Mouse (Mus musculus): ENCODE measurements around the gene Trim50.

The Trim50 gene

GRCm38 (mm10) chr5:135369787-135370654 lies 16.9 kb downstream of the Trim50 start, which contains the start of gene Nsun5:
Gene Nsun5 (plus strand): TSS chr5:135369953.
- DNase-seq, result peak; percentile 96

DNA sequence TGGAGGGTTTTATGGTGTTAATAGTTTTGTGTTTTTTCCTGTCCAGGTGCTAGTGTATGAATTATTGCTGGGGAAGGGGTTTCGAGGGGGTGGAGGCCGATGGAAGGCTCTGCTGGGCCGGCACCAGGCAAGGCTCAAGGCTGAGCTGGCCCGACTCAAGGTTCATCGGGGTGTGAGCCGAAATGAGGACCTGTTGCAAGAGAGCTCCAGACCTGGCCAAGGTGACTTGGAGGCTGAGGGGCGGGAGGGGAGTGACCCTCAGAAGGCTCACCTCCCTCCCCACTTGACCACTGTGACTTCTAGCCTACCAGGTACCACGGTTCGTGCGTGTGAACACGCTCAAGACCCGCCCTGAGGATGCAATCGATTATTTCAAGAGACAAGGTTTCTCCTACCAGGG lies 18.1 kb downstream of the Trim50 start:
- DNase-seq, result no peak

DNA sequence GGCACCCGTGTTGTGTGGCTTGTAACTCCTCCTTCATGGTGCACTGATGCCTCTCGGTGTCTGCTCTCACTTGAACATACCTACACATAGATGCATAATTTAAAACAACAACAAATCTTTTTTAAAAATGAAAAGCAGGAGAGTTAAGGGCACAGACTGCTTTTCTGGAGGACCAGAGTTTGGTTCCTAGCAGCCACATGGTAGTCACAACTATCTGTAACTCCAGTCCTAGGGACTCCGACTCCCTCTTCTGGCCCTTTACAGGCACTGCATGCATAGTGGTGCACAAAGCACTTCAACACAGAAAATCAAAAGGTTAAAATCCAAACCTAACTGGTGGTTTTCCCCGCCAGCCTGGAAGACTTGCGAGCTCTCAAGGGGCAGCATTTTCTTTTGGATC lies 20.5 kb downstream of the Trim50 start:
- DNase-seq, result no peak

- peak in 1 of 2 experiments; percentile 51 for DNase-seq
Measured at GRCm38 (mm10) chr5:135375167-135375566, 22.1 kb downstream of the Trim50 start.

GRCm38 (mm10) chr5:135376341-135376740 lies 23.2 kb downstream of the Trim50 start:
- DNase-seq, result no peak

GRCm38 (mm10) chr5:135380681-135381080 lies 27.6 kb downstream of the Trim50 start:
- DNase-seq, result no peak

DNA sequence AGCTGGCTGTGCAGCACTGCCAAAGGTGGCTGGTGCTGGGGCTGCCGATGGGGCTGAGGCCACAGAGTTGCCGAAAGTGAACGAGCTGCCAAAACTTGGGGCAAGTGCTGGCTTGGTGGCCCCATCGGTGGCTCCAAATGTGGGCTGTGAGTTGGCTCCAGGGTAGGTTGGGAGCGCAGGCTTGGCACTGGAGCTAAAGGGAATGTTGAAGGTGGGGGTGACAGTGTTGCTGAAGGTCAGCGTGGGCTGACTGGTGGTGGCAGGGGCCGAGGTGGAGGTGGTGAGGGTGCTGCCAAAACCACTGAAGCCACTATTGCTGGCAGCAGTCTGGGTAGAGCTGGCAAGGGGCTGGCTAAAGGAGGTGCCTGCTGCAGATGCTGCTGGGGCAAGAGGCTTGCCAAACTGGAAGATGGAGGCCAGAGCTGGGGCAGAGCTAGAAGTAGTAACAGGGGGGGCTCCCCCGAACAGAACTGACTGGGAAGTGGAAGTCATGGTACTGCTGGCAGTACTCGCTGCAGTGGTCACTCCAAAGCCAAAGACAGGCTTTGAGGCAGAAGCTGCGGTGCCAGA lies 28.3 kb downstream of the Trim50 start:
- no peak for DNase-seq

GRCm38 (mm10) chr5:135382746-135383145 lies 29.7 kb downstream of the Trim50 start:
- no peak for DNase-seq

- DNase-seq, result no peak
Measured at GRCm38 (mm10) chr5:135383771-135384170, 30.7 kb downstream of the Trim50 start.

DNA sequence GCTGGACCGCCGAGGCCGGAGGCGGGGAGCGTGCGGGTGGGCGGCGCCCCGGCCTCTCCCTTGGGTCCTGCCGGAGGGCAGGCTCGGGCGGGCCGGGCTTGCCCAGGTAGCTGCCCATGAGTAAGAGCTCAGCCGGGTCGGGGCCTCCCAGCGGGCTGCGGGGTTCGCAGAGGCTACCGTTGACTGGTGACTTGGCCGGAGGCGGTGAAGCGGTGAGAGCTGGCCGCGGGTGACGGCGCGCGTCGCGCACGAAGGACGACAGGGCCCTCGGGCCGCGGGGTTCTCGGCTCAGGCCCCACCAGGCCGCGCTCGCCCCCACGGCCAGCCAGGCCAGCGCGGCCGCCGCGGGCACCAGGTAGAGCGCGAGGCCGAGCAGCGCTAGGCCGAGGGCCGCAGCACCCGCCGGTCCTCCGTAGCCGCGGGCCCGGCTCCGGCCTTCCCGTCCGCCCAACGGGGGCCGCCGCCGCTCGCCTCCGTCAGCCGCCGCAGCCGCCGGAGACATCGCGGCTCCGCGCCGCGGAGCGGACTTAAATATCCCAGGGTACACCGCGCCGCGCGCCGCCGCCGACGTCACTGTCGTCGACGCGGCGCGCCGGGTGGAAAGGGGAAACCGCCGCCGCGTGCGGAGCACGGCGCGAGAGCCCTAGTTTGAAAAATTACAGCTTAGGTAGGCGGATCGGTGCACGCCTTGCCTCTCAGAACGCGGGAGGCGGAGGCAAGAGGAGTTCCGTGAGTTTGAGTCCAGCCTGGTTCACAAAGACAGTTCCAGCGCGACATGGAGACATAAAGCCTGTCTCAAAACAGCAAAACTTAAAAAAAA lies 41.1 kb downstream of the Trim50 start, which contains the start of gene Pom121:
Gene Pom121 (minus strand): TSS at position 543 of the 820 bp plus-strand sequence.
- peak; percentile 82 to 85 for DNase-seq

DNA sequence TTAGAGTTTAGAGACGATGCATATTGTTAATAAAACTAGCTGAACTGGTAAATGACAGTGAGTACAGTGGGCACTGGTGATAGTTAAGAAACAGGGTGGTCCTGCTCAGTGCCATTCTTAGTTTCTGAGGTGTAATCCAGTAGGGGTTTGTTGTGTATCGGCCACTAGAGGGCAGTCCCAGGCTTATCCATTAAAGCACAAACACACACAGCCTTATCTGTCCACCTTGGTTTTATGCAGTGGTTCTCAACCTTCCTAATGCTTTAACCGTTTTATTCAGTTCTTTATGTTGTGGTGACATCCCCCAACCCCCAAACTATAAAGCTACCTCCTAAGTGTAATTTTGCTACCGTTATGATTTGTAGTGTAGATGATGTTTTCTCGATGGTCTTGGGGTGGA lies 42.7 kb downstream of the Trim50 start:
- DNase-seq, result peak in 1 of 2 experiments; percentile 33

DNA sequence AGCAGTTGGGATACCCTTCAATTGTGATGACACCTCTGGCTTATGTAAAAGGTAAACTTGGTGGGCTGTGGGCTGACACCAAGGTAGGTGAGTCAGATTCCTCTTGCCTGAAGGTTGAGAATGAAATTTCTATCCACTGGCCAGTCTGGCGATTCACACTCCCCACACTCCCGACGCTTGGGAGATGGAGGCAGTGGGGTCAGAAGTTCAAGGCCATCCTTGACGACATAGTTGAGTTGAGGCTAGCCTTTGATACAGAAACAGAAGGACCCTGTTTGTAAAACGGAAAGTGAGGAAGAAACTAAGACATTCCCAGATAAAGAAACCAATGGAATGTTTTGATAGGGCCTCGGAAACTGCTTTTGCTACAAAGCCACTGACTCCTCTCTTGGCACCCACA lies 46.3 kb downstream of the Trim50 start:
- DNase-seq, result no peak

DNA sequence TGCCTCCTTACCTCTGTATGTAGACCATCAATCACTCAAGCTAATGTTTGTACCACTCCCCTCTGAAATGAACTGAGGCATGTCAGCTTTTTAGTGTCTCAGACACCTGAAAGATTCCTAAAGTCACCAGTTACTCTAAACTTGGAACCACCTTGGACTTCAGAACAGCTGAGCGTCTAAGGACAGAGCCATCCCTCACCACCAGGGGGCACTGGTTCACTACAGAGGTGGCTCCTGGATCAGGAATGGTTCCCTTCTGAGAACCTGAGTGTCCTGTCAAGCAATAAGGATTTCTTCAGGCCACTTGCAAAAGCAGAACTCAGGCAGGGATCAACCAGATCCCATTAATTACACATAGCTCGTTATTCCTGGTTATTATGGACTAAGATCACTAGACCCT lies 47.1 kb downstream of the Trim50 start:
- peak; percentile 80 for DNase-seq

GRCm38 (mm10) chr5:135404623-135405022 lies 51.5 kb downstream of the Trim50 start:
- DNase-seq, result no peak

- no peak for DNase-seq
Measured at GRCm38 (mm10) chr5:135405437-135405836, 52.3 kb downstream of the Trim50 start.

DNA sequence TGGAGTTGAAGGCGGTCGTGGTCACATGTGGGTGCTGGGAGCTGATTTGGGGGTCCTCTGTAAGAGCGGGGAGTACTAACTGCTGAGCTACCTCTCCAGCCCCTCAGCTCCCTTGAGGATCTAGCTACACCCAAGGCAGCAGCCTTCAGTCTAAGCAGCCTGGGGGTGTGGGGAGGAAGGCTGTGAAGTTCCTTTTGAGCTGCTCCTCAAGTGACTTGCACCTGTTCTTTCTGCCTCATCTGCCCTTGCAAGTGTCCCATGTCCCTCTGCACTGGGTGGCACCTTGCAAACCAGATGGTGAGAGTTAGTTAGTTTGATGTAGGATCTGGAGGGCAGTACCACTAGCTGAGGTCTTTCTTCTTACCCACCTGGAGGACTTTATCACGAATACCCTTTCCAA lies 55.0 kb downstream of the Trim50 start:
- no peak for DNase-seq

DNA sequence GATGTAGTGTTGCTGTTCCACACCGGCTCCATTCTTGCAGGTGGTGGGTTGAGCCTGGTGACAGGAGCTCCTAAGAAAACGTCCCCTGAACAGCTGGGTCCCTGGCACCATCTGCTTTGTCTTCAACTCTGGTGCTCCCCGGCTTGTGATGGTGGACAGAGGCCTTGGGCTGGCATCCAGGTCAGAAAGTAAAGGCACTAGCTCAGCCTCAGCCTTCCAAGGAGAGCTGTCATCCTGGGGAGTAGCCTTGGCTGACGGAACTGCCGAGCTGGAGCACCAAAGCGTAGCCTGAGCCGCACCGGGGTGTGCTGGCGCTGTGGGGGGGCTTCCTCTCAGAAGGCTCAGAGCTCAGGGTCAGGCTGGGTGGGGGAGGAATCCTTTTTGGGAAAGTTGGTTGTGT lies 57.2 kb downstream of the Trim50 start:
- DNase-seq, result no peak

Data from cerebellum, postnatal 36 days (tissue).